Mouse (Mus musculus) neural tube, embryonic 15.5 days (tissue): ENCODE measurements around the gene Tpst1. TPM values are rescaled to one million over a fixed set of nuclear protein-coding genes. Genes with fewer than 3 reads are reported as not detected.
A peak's percentile ranks its signal among the peaks of the same experiment; 100 is the strongest.

Experiments
- ATAC-seq: fragments of 200-750 bp; cut with Nextera tagmentation; 2 replicates; pipeline ENCODE4 v1.8.0; 2017; ENCODE audit warnings: mild to moderate bottlenecking, moderate TSS enrichment, moderate library complexity; ENCODE audit not compliant: low FRiP score
- H3K27ac ChIP-seq: fragments of 300-500 bp; sonication (generic); replicated peaks from 2 replicates; pipeline ENCODE4 v1.5.1; 2015; ENCODE audit warnings: mild to moderate bottlenecking, inconsistent platforms
- H3K27me3 ChIP-seq: fragments of 300-500 bp; sonication (generic); replicated peaks from 2 replicates; pipeline ENCODE4 v1.6.1; 2015; ENCODE audit warnings: inconsistent platforms
- H3K36me3 ChIP-seq: fragments of 300-500 bp; sonication (generic); 2 replicates; pipeline ENCODE4 v1.6.1; 2015; ENCODE audit warnings: inconsistent platforms
- H3K4me1 ChIP-seq: fragments of 300-500 bp; sonication (generic); 2 replicates; pipeline ENCODE4 v1.6.1; 2015; ENCODE audit warnings: inconsistent platforms
- H3K4me2 ChIP-seq: fragments of 300-500 bp; sonication (generic); 2 replicates; pipeline ENCODE4 v1.6.1; 2015; ENCODE audit warnings: inconsistent platforms, mild to moderate bottlenecking, moderate library complexity
- H3K4me3 ChIP-seq: fragments of 300-500 bp; sonication (generic); replicated peaks from 2 replicates; pipeline ENCODE4 v1.5.1; 2015; ENCODE audit warnings: mild to moderate bottlenecking, inconsistent platforms
- H3K9ac ChIP-seq: fragments of 300-500 bp; sonication (generic); replicated peaks from 2 replicates; pipeline ENCODE4 v1.6.1; 2015; ENCODE audit warnings: mild to moderate bottlenecking, inconsistent platforms
- H3K9me3 ChIP-seq: fragments of 300-500 bp; sonication (generic); replicated peaks from 2 replicates; pipeline ENCODE4 v1.6.1; 2016; ENCODE audit warnings: inconsistent platforms
- WGBS: fragments of 180-500 bp; shearing (Covaris S2); methylation state at CpG from one replicate; pipeline ENCODE4 v1.1.7; 2015; ENCODE audit warnings: mixed read lengths; 5-methylcytosine and 5-hydroxymethylcytosine counted together
- polyA plus RNA-seq: library from polyadenylated mRNA; unstranded; fragments of >200 nt; fragmentation: Nextera tagmentation; extraction: Ambion mirVana; gene quantifications from 2 replicates; pipeline ENCODE4 v1.2.1, GENCODE M21; 2015

The Tpst1 gene
- polyA plus RNA-seq, 1 experiment from 2014 or later = 58.8 TPM

DNA sequence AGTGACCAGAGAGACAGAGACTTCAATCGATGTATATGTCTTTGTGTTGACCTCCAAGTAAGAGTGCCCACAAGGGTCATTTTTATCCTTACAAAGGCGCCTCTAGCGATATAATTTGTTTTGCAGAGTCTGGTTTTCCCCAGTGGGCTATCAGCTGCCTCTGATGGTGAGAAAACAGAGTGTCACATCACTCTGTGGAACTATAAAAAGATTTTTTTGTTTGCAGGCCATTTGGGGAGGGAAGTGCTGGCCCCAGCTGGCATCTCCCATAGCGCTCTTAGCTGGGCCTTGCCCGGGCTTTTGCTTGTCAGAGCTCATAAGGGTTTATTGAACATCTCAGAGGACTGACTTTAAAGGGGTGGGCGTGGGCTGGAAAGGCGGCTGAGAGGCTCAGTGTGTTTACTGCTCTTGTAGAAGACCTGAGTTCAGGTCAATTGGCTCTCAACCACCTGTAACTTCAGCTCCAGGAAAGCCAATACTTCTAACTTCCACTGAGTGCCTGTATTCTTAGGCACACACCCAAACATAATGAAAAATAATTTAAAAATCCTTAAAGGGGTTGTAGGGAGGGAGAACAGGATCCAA lies 76.7 kb downstream of the Tpst1 start:
- no peak overlapping the region for H3K4me3 ChIP-seq
- H3K9me3 ChIP-seq = no peaks in the 10 kb centered on the region
- no peak overlapping the region for H3K4me2 ChIP-seq
- no peaks in the 10 kb centered on the region for H3K27me3 ChIP-seq
- no peak for ATAC-seq
- H3K4me1 ChIP-seq = peaks cover 29% of the 10 kb centered on the region
- H3K27ac ChIP-seq = no peak overlapping the region
- WGBS = 61% methylated on average over 7 of the region's 7 CpGs
- peaks cover 43% of the 10 kb centered on the region for H3K36me3 ChIP-seq
- no peak overlapping the region for H3K9ac ChIP-seq

- Histone ChIP-seq H3K9me3 (no peaks in the 10 kb centered on the region), H3K4me1 (0 out of 2 replicates have a peak, but pooled peaks cover 8% of the 10 kb centered on the region), H3K9ac (no peak overlapping the region), H3K36me3 (peaks cover 38% of the 10 kb centered on the region), H3K27me3 (no peaks in the 10 kb centered on the region), H3K27ac (no peak overlapping the region), H3K4me2 (no peak overlapping the region), H3K4me3 (no peak overlapping the region)
- WGBS = 87% methylated on average over 2 of the region's 2 CpGs
- ATAC-seq = no peak
Observed at GRCm38 (mm10) chr5:130154286-130154685, 81.2 kb downstream of the Tpst1 start.

- no peak overlapping the region for H3K27ac ChIP-seq
- no peaks in the 10 kb centered on the region for H3K4me1 ChIP-seq
- no peak overlapping the region for H3K4me3 ChIP-seq
- no peak for ATAC-seq
- H3K9me3 ChIP-seq = no peaks in the 10 kb centered on the region
- no peaks in the 10 kb centered on the region for H3K27me3 ChIP-seq
- 83% methylated on average over 4 of the region's 4 CpGs for WGBS
- peaks cover 9% of the 10 kb centered on the region; the same call in 1 of the 2 replicates for H3K36me3 ChIP-seq
- H3K9ac ChIP-seq = no peak overlapping the region
- no peak overlapping the region for H3K4me2 ChIP-seq
Observed at GRCm38 (mm10) chr5:130158545-130158944, 85.4 kb downstream of the Tpst1 start.

DNA sequence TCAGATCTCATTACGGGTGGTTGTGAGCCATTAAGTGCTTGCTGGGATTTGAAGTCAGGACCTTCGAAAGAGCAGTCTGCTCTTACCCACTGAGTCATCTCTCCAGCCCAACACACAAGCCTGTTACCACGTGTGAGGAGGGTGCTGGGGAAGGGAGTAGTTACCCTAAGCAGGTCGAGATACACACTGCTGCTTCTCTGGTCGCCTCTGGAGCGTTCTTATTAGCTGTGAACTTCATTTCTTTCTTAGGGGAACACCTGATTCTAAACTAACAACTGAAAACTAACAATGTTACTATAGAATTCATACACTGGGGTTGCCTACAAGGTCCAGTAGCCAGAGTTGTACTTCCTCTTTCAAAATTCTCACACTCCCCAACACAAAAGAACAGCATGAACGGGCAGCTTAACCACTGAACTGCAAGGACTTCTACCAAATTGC lies 86.7 kb downstream of the Tpst1 start:
- Histone ChIP-seq H3K27ac (no peak overlapping the region), H3K36me3 (0 out of 2 replicates have a peak, but pooled peaks cover 5% of the 10 kb centered on the region), H3K27me3 (no peaks in the 10 kb centered on the region), H3K4me1 (no peaks in the 10 kb centered on the region), H3K9me3 (no peaks in the 10 kb centered on the region), H3K9ac (no peak overlapping the region), H3K4me3 (no peak overlapping the region), H3K4me2 (no peak overlapping the region)
- no peak for ATAC-seq
- 64% methylated on average over 7 of the region's 7 CpGs for WGBS

DNA sequence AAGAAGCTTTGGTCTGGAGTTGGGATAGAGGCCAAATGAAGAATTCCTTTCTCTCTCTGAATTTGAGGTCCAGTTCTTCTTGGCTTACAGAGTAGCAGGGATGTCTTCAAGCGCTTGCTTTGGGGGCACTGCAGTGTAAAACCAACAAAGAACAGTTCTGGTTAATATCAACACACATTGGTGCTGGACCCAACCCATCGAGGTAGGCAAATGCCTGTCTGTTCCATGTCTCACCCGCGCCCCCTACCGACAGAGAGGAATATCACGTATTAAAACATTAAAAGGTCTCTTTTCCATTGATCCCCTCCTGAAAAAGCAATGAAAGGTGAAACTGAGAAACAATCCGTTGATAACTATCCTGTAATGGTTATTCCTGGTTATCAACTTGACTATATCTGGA lies 90.5 kb downstream of the Tpst1 start:
- H3K4me1 ChIP-seq = no peaks in the 10 kb centered on the region
- no peak overlapping the region for H3K4me3 ChIP-seq
- no peaks in the 10 kb centered on the region for H3K9me3 ChIP-seq
- H3K27me3 ChIP-seq = no peaks in the 10 kb centered on the region
- 5% methylated on average over 7 of the region's 7 CpGs for WGBS
- H3K9ac ChIP-seq = no peak overlapping the region
- H3K27ac ChIP-seq = no peak overlapping the region
- H3K36me3 ChIP-seq = no peaks in the 10 kb centered on the region
- ATAC-seq = no peak
- no peak overlapping the region for H3K4me2 ChIP-seq

- Histone ChIP-seq H3K27me3 (no peaks in the 10 kb centered on the region), H3K4me3 (no peak overlapping the region), H3K9ac (no peak overlapping the region), H3K4me1 (no peaks in the 10 kb centered on the region), H3K9me3 (no peaks in the 10 kb centered on the region), H3K4me2 (no peak overlapping the region), H3K36me3 (no peaks in the 10 kb centered on the region), H3K27ac (no peak overlapping the region)
- 80% methylated on average over 4 of the region's 4 CpGs for WGBS
- ATAC-seq = no peak
Observed at GRCm38 (mm10) chr5:130165213-130165612, 92.1 kb downstream of the Tpst1 start.

DNA sequence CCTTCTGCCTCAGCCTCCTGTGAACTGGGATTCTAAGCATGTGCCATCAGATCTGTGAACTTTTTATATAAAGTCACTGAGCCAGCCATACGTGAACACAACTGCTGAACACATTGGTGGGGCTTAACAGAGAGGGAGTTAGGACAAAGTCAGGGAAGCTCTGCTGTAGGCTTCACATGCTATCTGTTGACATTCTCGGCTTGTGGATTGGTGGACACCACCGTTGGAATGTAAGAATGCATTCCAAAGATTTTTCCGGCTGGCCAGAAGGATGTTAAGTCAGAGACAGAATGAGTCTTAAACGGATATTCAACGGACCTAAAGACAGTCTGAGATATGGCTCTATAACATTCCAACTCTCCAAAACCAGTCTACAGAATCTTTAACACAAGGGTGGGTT lies 96.0 kb downstream of the Tpst1 start:
- WGBS = 79% methylated on average over 6 of the region's 6 CpGs
- Histone ChIP-seq H3K4me1 (peaks cover 26% of the 10 kb centered on the region), H3K36me3 (no peaks in the 10 kb centered on the region), H3K27ac (no peak overlapping the region), H3K4me2 (no peak overlapping the region), H3K9ac (no peak overlapping the region), H3K27me3 (no peaks in the 10 kb centered on the region), H3K9me3 (no peaks in the 10 kb centered on the region), H3K4me3 (no peak overlapping the region)
- no peak for ATAC-seq

- no peak for ATAC-seq
Observed at GRCm38 (mm10) chr5:130170666-130171422, 97.7 kb downstream of the Tpst1 start.

DNA sequence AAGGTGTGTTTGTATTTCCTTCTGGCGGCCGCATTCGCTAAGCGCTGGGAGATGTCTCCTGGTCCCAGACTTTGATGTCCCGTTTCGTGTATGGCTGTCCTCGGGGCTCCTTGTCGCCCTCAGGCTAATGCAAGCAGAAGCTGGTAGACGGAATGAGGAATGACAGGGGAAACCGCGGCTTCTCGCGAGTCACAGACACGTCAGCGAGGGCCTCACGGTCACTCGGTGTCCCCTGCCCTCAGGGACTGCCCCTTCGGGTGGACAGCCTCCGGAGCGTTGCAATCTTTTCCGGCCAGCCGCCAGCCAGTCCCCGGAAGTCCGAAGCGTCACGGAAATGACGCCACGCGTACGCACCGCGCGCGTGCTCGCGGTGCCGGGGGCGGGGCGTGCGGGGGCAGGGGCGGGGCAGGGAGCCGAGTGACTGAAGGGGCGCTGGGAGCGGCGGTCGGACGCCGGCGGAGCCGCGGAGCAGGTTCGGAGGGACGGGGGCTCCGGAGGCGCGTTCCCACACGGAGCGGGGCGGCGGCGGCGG lies 98.4 kb downstream of the Tpst1 start, which contains the start of gene Rabgef1:
Gene Rabgef1, plus strand, starts transcription at position 376 of the 532 bp plus-strand sequence.
- Histone ChIP-seq H3K4me3 (peak within 1 kb of the TSS; percentile 58), H3K36me3 (no peaks in the 10 kb centered on the region), H3K9ac (peak within 1 kb of the TSS; percentile 83), H3K9me3 (no peaks in the 10 kb centered on the region), H3K27me3 (no peaks in the 10 kb centered on the region), H3K4me2 (peak within 1 kb of the TSS; percentile 82), H3K4me1 (peaks cover 27% of the 10 kb centered on the region), H3K27ac (peak within 1 kb of the TSS; percentile 92)
- peak; percentile 97 for ATAC-seq
- WGBS = under 1% methylated on average over 53 of the region's 62 CpGs

More at GRCm38 (mm10) chr5:130170666-130171422, 97.7 kb downstream of the Tpst1 start:
- H3K9me3 ChIP-seq = no peaks in the 10 kb centered on the region
- WGBS = 17% methylated on average over 6 of the region's 6 CpGs
- H3K9ac ChIP-seq = peak overlapping the region; percentile 83
- peak overlapping the region; percentile 82 for H3K4me2 ChIP-seq
- peak overlapping the region; percentile 58 for H3K4me3 ChIP-seq
- H3K27me3 ChIP-seq = no peaks in the 10 kb centered on the region
- H3K4me1 ChIP-seq = peaks cover 27% of the 10 kb centered on the region
- no peaks in the 10 kb centered on the region for H3K36me3 ChIP-seq
- peak overlapping the region; percentile 92 for H3K27ac ChIP-seq

- H3K9me3 ChIP-seq = no peaks in the 10 kb centered on the region
- H3K4me2 ChIP-seq = peak overlapping the region; percentile 82
- 2% methylated on average over 37 of the region's 46 CpGs for WGBS
- peak overlapping the region; percentile 92 for H3K27ac ChIP-seq
- no peaks in the 10 kb centered on the region for H3K27me3 ChIP-seq
- no peaks in the 10 kb centered on the region for H3K36me3 ChIP-seq
- peak; percentile 84 for ATAC-seq
- H3K4me1 ChIP-seq = peaks cover 27% of the 10 kb centered on the region
- peak overlapping the region; percentile 83 for H3K9ac ChIP-seq
- peak overlapping the region; percentile 58 for H3K4me3 ChIP-seq
Observed at GRCm38 (mm10) chr5:130171956-130172601, 99.0 kb downstream of the Tpst1 start.

DNA sequence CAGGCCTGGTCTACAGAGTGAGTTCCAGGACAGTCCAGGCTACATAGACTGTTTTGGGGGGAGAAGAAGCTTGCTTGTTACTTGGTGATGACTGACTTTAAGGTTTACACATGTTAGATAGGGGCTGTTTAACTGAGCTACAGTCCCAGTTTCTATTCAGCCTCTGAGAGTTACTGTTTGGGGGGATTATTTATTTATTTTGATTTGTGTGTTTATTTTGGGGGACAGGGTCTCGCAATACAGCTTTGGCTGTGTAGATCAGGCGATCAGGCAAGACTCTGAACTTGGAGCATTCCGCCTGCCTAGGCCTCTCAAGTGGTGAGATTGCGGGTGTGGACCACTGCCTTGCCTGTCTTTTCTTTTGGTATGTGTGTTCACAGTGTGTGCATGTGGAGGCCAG lies 99.9 kb downstream of the Tpst1 start:
- Histone ChIP-seq H3K9ac (0 out of 2 replicates have a peak overlapping the region, but pooled peaks have one; percentile 83), H3K4me1 (peaks cover 27% of the 10 kb centered on the region), H3K4me2 (peak overlapping the region; percentile 82), H3K4me3 (peak overlapping the region; percentile 58; the same call in 1 of the 2 replicates), H3K27ac (no peak overlapping the region), H3K27me3 (no peaks in the 10 kb centered on the region), H3K36me3 (no peaks in the 10 kb centered on the region), H3K9me3 (no peaks in the 10 kb centered on the region)
- ATAC-seq = no peak
- 93% methylated on average over 4 of the region's 4 CpGs for WGBS
